Mouse (Mus musculus) lung, postnatal 0 days (tissue): ENCODE results near the gene Slc29a1. TPM values are rescaled to one million over a fixed set of nuclear protein-coding genes. Genes with fewer than 3 reads are reported as not detected.
A peak's percentile ranks its signal among the peaks of the same experiment; 100 is the strongest.

ENCODE experiments used
- ATAC-seq: fragments of 200-750 bp; cut with Nextera tagmentation; 2 replicates; pipeline ENCODE4 v1.8.0; 2017; ENCODE audit warnings: moderate library complexity
- DNase-seq: peaks from one replicate; pipeline ENCODE4 v3.0.0-alpha.2; 2016; ENCODE audit warnings: low spot score
- H3K27ac ChIP-seq: fragments of 300-500 bp; sonication (generic); 2 replicates; pipeline ENCODE4 v1.5.1; 2014; ENCODE audit warnings: antibody characterized with exemption, mild to moderate bottlenecking, low read length, mixed read lengths
- H3K27me3 ChIP-seq: fragments of 300-500 bp; sonication (generic); replicated peaks from 2 replicates; pipeline ENCODE4 v1.6.1; 2014; ENCODE audit warnings: low read length, mixed read lengths; ENCODE audit not compliant: insufficient read depth
- H3K36me3 ChIP-seq: fragments of 300-500 bp; sonication (generic); 2 replicates; pipeline ENCODE4 v1.6.1; 2014; ENCODE audit warnings: low read length, mixed read lengths; ENCODE audit not compliant: insufficient read depth
- H3K4me1 ChIP-seq: fragments of 300-500 bp; sonication (generic); 2 replicates; pipeline ENCODE4 v1.6.1; 2014; ENCODE audit warnings: antibody characterized with exemption, low read depth, low read length, mixed read lengths; ENCODE audit not compliant: insufficient read depth
- H3K4me2 ChIP-seq: fragments of 300-500 bp; sonication (generic); replicated peaks from 2 replicates; pipeline ENCODE4 v1.6.1; 2014; ENCODE audit warnings: low read depth, mild to moderate bottlenecking, low read length, moderate library complexity, mixed read lengths
- H3K4me3 ChIP-seq: fragments of 300-500 bp; sonication (generic); 2 replicates; pipeline ENCODE4 v1.5.1; 2014; ENCODE audit warnings: low read depth, low read length
- H3K9ac ChIP-seq: fragments of 300-500 bp; sonication (generic); replicated peaks from 2 replicates; pipeline ENCODE4 v1.6.1; 2014; ENCODE audit warnings: low read depth, mild to moderate bottlenecking
- H3K9me3 ChIP-seq: fragments of 300-500 bp; sonication (generic); 2 replicates; pipeline ENCODE4 v1.6.1; 2016; ENCODE audit warnings: low read length, mixed read lengths
- CTCF ChIP-seq: IDR thresholded peaks from 2 replicates; pipeline ENCODE4 v1.5.1; 2016; ENCODE audit warnings: antibody characterized with exemption, mild to moderate bottlenecking
- EP300 ChIP-seq: IDR thresholded peaks from 2 replicates; pipeline ENCODE4 v1.6.1; 2016; ENCODE audit warnings: antibody characterized with exemption, mild to moderate bottlenecking, control low read depth
- WGBS: fragments of 180-500 bp; shearing (Covaris S2); extraction: QIAGEN DNeasy Blood & Tissue Kit; methylation state at CpG from one replicate; pipeline ENCODE4 v1.1.7; 2014; 5-methylcytosine and 5-hydroxymethylcytosine counted together
- polyA plus RNA-seq: library from polyadenylated mRNA; unstranded; fragments of >200 nt; fragmentation: Nextera tagmentation; extraction: Ambion mirVana; gene quantifications from 2 replicates; pipeline ENCODE4 v1.2.1, GENCODE M21; 2015

The Slc29a1 gene
- polyA plus RNA-seq, 1 experiment from 2014 or later: 99.8 TPM

DNA sequence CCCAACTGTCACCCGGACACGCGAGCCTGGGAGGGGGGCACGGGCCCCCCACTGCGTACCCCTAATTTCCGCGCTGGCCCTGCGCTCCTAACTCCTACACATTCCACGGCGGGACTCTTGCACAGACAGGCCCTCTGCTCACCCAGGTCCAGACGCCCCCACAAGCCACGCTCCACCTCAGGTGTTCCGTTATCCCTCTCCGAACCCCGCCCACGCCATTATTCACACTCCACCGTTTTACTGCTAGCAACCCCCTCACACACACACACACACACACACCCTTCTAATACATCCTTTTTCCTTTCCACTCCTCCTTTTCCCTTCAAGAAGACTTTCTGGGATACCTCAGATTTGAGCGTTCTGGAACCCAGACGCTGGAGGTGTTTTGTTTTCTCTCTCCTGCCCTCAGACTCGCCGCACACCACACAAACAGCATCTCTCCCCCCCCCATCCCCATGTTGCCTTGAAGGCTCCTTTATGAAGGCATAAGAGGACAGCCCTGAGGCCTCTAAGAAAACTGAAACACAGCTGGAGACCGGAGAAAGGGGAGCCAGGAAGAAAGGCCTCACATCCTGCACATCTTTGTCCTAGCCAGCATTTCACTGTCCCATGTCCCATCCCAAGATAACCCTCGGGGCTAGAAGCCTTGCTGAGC, 3.5 kb downstream of the Slc29a1 start:
- Histone ChIP-seq H3K9ac (peak overlapping the region; percentile 42; the same call in 1 of the 2 replicates), H3K27me3 (no peaks in the 10 kb centered on the region), H3K9me3 (no peaks in the 10 kb centered on the region), H3K36me3 (no peaks in the 10 kb centered on the region), H3K27ac (0 out of 2 replicates have a peak overlapping the region, but pooled peaks have one; percentile 7), H3K4me1 (peaks cover 53% of the 10 kb centered on the region), H3K4me2 (peak overlapping the region; percentile 97), H3K4me3 (peak overlapping the region; percentile 54)
- 12% methylated on average over 23 of the region's 23 CpGs for WGBS
- ATAC-seq (no peak), DNase-seq (no peak)
- TF ChIP-seq CTCF (no peak), EP300 (no peak)

DNA sequence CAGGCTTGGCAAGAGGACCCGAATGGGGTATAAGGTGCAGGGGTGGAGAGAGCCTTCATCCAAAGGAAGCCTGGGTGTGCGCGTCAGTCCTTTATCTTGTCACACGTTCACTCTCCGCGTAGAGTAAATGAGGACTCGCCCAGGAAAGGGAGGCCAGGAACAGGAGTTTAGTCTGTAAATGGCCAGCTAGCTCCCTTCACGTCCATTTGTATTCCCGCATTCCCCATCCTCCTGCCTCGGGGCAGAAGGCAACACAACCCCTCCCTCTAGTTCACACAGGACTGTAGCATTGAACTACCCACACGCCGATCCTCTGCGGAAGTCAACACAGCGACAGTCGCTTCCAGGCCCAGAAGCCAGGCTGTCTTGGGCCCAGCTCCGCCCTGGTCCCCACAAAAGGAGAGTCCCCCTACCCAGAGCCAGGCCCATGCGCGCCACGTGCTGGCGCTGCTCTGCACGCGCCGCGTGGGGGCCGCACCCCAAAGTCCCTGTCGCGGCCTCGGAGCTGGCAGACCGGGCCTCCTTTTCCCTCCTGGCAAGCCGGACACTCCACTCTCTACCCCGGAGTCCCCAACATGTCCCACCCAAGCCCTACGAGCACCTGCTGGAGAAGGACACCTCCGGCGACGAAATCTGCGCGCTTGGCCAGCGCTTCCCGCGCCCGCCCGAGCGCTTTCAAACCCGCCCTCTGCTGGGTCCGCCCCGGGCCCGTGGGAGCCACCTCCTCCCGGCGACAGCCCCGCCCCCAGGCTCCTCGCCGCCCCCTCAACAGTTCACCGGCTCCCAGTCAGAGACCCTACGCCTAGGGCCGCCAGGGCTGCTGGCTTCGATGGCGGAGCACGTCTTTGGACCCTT, 4.3 kb downstream of the Slc29a1 start:
- peaks cover 53% of the 10 kb centered on the region for H3K4me1 ChIP-seq

DNA sequence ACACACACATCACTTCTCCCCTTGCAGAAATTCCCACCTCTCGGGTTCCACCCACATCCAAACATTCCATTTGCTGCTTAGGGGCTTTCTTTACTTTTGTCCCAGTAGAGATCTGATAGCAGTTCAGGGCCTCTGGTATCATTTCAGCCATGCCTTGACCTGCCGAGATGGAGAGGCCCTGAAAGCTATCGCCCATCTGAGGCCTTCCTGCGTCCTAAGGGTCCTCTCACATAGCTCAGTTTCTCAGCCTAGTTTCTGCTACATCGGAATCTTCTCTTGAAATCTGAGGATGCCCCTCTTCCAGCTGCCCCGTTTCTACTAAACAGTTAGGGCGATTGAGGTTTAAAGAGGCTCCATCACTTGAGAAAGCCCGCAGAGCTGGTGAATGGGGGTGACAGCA, 5.2 kb downstream of the Slc29a1 start:
- WGBS: 49% methylated on average over 8 of the region's 8 CpGs
- Histone ChIP-seq H3K4me3 (peak overlapping the region; percentile 12; the same call in 1 of the 2 replicates), H3K4me2 (peak overlapping the region; percentile 97), H3K36me3 (no peaks in the 10 kb centered on the region), H3K27ac (no peak overlapping the region), H3K27me3 (no peaks in the 10 kb centered on the region), H3K9ac (0 out of 2 replicates have a peak overlapping the region, but pooled peaks have one; percentile 8), H3K9me3 (no peaks in the 10 kb centered on the region), H3K4me1 (peaks cover 52% of the 10 kb centered on the region)
- TF ChIP-seq CTCF: no peak
- no peak for TF ChIP-seq EP300
- DNase-seq (no peak), ATAC-seq (no peak)

More for the DNA sequence above, 4.3 kb downstream of the Slc29a1 start:
- ATAC-seq (peak; percentile 57), DNase-seq (peak; percentile 78)
- under 1% methylated on average over 55 of the region's 58 CpGs for WGBS
- Histone ChIP-seq H3K27ac (peak overlapping the region; percentile 7; the same call in 1 of the 2 replicates), H3K4me3 (peak overlapping the region; percentile 54), H3K27me3 (no peaks in the 10 kb centered on the region), H3K4me2 (peak overlapping the region; percentile 97), H3K9ac (peak overlapping the region; percentile 42), H3K36me3 (no peaks in the 10 kb centered on the region), H3K9me3 (no peaks in the 10 kb centered on the region)
- 0 out of 2 replicates have a peak, but pooled peaks have one; percentile 3 for TF ChIP-seq CTCF
- no peak for TF ChIP-seq EP300

DNA sequence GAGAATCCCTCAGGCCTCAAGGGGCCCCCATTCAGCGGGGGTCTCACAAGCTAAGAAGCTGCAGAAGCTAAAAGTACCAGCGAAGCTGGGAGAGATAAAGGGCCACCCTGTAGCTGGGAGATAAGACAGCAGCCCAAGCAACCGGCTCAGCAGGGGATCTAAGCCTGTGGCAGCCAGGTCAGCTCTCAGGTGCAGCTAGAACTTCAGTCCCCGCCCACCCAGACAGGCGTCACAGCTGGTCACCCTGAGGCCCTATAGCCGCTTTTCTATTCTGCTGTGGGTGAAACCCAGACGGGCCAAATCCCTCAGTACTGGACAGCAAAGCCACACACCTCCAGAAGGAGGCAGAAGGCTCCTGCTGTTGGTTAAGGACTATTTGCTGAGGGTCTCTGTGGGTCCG, 5.9 kb downstream of the Slc29a1 start:
- no peak for TF ChIP-seq EP300
- peak; percentile 32 for TF ChIP-seq CTCF
- Histone ChIP-seq H3K4me2 (peak overlapping the region; percentile 97; the same call in 1 of the 2 replicates), H3K27ac (peak overlapping the region; percentile 59; the same call in 1 of the 2 replicates), H3K4me3 (no peak overlapping the region; the same call in 1 of the 2 replicates), H3K36me3 (no peaks in the 10 kb centered on the region), H3K9me3 (no peaks in the 10 kb centered on the region), H3K27me3 (no peaks in the 10 kb centered on the region), H3K4me1 (peaks cover 51% of the 10 kb centered on the region), H3K9ac (no peak overlapping the region)
- ATAC-seq: no peak
- no peak for DNase-seq
- 43% methylated on average over 8 of the region's 8 CpGs for WGBS

DNA sequence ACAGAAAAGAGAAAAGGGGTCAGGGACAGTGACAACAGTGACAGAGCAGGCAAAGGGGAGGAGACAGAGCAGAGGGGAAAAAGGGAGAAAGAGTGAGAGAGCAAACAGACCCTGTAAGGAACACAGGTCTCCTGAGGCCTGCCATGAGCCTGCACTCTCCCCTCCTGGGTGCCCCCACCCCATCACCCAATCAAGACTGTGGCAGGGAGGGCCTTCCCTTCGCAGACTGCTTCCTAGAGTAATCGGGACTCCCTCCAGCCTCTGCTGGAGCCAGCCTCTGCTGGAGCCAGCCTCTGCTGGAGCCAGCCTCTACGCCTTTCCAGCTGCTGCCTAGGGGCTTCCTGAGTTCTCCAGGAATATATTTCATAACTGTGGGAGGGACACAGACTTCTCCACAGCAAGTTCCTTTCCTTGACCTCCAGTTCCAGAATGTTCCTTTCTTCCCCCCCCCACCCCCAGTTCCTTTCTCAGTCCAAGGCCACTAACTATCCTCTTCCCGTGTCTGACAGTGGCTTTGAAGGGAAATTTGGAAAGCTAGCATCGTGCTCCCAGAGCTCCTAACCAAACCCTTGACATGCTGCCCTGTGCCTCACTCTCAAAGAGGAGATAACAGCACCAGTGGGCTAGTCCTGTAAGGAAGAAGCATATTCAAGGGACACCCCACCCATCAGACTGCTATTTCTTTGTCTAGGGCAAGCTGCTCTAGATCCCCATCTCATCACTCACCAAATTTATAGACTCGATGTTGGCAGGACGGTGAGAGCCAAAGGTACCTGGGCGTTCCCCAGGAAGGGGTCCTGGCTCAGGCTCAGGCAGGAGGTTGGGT, 6.6 kb downstream of the Slc29a1 start:
- Histone ChIP-seq H3K9me3 (no peaks in the 10 kb centered on the region), H3K9ac (peak overlapping the region; percentile 29; the same call in 1 of the 2 replicates), H3K36me3 (no peaks in the 10 kb centered on the region), H3K4me2 (peak overlapping the region; percentile 97), H3K4me1 (peaks cover 51% of the 10 kb centered on the region), H3K27ac (peak overlapping the region; percentile 59), H3K4me3 (0 out of 2 replicates have a peak overlapping the region, but pooled peaks have one; percentile 8), H3K27me3 (no peaks in the 10 kb centered on the region)
- peak; percentile 51 for ATAC-seq
- no peak for TF ChIP-seq EP300
- TF ChIP-seq CTCF: no peak
- DNase-seq: peak; percentile 77
- 31% methylated on average over 8 of the region's 8 CpGs for WGBS
